Mouse (Mus musculus) c-Kit-negative CD71-positive TER-119-positive erythroid progenitor cells, embryonic 14.5 days (primary cell): ENCODE measurements around the gene Nudt6.

ENCODE experiments used
- DNase-seq: peaks from one replicate; pipeline ENCODE4 v3.0.0-alpha.2; 2013; ENCODE audit warnings: low read depth, low spot score

Gene Nudt6

DNA sequence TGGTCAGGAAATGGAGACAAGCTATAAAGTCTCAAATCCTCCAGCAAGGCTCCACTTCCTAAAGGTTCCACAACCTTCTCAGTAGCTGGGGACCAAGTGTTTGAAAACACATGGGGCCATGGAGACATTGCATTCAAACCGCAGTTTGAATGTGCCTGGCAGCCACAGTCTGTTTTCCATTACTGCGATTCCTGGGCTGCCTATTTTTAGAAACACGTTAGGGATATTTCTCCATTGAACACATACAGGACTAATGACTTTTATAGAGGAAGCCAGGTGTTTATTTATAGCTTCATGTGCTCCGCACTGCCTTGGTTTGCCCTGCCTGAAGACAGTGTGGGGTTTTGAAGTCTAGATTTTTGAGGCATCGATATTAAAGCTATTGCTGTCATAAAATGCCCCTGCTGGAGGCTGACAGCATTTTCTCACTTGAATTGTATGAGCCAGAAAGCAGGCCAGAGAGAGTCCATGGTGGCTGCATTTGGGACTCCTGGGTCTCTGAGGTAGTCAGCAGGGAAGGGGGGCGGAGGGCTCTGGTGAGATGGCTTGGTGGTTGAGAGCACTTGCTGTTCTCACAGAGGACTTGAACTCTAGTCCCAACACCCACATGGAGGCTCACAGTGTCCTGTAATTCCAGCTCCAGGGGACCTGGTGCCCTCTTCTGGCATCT, 36.8 kb downstream of the Nudt6 start:
- no peak for DNase-seq

DNA sequence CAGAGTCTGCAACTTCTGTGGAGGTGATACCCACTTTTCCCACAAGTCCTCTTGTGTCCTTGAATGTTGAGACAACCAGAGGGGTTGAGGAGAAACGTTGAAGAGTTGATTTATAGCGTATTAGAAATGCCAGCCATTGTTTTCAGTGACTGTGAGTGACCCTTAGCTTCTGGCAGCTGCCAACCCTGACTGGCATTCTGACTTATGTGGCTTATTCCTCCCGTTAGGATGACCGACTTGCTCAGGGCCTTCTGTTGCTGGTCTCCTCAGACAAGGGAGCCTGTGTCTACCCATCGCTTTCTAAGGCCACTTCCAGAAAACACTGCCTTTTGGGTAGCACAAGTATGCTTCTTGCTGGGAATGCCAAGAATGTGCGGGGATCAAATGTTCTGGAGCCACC, 38.6 kb downstream of the Nudt6 start:
- no peak for DNase-seq

DNA sequence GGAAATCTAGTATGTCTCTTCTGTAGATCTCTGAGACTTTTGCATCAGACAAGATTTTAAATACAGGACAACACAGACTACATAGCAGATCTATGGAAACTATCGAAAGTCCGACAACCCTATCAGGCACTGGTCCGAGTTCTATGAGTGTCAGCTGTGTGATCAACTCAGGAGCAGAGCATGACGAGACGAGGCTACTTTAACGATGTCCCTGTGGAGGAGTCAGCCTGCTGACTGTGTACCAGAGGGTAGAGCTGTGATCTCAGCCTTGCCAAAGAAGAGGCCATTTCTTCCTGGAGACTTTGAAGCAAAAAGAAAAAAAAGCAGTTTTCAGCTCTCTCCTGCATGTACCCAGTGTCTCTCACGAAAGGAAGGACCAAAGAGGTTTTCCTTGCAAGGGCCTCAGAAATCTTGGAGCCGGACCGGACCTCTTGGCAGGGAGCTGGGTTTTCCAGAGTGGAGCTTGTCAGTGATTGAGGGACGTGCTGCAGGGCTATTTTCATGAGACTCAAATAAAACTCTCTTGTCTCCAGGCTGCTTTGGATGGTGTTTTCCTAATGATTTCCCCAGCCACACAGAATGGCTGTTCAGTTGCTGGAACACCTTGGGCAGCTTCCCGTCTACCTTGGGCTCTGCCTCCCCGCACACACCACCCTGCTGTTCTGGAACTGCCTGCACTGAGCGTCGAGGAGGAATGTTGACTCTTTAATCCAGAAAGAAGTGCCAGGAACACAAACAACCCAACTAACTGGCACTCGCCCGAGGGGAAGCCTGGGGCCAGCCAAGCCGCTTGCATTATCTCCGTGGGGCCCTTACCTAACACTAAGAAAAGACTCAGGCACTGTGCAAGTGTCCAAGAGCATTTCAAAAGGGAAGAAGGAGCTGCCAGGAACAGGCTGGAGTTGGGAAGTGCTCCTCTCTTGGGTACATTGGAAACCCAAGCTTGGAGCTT, 39.8 kb downstream of the Nudt6 start:
- DNase-seq: no peak

DNA sequence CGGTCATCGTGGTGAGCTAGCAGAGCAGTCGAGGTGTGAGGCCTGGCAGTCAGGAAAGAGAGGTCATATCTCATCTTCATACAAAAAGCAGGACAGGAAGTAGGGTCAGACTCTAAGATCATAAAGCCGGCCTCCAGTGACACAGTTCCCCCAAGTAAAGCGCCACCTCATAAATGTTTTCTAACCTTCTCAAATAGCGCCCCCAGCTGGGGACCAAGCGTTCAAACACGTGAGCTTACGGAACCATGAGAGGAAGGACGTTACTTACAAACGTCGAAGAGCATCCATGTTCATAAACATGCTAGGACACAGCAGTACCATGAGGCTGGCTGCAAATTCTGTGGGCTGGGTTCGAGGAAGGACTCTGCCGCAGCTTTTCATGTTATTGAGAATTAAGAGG, 40.8 kb downstream of the Nudt6 start:
- DNase-seq: no peak

DNA sequence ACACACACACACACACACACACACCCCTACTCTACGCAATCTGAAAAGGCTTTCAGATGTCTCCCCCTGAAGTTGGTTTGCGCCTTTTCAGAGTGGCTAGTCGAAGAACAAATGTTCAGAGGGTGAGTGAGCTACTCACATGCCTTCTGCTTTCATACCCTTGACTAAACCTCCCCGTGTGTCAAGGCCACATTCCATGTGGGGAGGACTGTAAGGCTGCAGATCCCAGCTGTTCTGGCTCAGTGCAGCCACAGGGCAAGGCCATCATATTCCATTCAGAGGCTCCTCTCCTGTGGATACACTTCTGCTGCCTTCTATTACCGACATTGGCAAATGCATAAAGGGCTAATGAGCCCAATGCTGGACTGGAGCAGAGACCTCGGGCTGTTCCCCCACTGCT, 41.6 kb downstream of the Nudt6 start:
- DNase-seq: no peak

DNA sequence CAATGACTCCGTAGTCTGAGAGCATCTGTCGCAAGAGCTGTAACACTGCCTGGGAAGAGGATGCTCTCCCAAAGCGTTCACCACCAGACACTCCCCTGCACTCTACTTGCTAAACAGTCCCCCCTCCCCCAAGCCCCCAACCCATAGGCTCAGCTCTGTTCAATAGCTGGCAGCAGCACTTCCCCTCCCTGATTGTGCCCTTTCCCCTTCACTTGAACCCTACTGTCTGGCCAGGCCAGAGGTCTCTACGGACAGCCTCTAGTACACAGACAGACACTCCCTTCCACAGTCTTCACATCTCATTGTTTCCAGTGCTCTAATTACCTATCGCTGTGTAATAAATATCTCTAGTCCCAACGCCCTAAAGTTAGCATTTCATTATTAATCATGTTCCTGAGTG, 42.1 kb downstream of the Nudt6 start:
- no peak for DNase-seq

DNA sequence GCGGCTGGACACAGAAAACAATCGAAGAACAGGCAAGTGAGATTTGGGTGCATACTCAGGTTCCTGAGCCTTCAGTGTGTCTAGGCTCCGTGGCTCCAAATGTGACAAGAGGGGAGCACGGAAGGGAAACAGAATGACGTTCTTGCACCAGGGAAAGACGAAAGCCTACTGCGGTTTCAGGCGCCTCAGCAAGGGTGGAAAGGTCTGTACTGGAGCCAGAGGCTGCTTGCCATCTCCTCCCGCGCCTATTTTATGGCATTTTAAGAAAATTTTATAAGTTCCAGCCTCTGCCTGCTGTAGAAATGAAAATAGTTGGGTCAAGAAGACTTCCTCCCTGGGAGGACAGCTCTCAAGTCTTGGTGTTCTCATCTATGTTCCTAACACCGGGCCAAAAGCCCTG, 46.3 kb downstream of the Nudt6 start:
- DNase-seq: no peak

DNA sequence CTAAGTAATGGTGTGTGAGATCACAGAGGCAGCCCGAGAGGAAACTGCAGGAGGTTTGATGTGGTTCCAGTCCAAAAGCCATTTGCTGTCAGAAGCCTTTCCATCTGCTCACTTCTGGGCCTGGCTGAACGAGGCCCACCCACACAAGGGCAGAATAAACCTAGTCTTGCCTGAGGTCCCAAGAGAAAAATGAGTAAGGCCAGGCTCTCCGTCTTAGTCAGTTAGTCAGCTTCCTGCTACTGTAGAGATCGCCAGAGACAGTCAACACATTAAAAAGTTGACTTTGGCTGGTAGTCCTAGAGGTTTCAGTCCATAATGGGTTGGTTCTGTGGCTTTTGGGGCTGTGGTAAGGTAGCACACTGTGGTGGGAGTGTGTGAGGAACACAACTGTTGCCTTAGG, 49.6 kb downstream of the Nudt6 start:
- no peak for DNase-seq

DNA sequence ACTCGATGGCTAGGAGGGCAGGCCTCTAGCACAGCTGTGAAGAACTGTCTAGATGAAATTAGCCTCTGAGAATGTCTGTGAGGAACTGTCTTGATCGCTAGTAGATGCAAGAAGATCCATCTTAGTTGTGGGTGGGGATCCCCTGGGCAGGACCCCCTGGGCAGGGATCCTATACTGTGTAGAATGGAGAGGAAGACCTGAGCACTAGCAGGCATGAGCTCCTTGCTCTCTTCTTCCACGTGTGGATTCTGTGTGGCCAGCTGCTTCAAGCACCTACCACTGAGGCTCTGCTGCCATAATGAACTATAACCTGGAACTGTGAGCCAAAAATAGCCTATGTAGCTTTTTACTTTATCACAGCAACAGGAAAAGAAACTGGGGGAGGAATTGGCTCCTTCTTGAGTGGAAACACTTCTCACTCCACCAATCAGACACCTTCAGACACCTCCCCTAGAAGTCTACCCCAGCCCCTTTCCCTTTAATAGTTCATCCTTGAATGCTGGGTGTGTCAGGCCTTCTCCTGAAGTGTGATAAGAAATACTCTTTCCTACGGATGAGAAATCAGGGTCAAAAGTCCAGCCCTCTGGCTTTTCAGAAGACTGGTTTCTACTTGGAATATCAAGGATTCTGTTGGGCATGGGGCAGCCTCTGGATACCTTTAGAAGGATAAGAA, 53.5 kb downstream of the Nudt6 start:
- DNase-seq: no peak

DNA sequence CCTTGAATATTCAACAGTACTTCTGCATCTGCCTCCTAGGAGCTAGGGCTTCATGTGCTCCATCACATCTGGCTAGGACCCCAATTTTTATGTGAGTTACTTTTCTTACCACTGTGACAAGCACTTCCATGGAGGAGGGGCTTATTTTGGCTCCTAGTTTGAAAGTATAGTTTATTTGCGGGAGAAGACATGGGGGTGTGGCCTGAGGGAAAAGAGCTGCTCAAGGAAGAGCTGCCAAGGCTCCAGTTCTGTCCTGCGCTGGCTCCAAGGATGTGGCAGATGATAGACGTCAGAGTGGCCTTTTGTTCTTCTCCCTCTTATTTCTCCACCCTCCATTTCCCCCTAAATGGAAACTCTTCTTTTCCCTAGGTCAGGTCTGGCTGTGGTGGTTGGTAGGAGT, 54.0 kb downstream of the Nudt6 start:
- DNase-seq: no peak

DNA sequence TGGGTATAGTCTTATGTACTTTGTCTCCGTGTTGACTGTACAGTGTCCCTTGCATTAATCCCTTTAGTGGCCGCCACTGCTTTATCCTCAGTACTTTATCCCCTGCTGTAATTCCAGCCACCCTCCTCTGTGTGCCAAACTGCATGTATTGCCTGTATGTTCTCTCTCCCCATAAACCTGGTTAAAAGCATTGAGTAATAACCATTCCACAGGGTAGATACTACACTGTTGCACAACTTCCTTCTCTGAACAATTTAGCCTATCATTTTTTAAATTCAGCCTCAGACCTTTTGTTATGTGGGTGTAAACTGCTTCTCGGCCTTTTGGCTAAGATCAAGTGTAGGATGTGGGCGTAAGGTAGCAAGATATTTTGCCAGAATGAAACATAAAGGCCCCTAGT, 54.9 kb downstream of the Nudt6 start:
- DNase-seq: no peak

DNA sequence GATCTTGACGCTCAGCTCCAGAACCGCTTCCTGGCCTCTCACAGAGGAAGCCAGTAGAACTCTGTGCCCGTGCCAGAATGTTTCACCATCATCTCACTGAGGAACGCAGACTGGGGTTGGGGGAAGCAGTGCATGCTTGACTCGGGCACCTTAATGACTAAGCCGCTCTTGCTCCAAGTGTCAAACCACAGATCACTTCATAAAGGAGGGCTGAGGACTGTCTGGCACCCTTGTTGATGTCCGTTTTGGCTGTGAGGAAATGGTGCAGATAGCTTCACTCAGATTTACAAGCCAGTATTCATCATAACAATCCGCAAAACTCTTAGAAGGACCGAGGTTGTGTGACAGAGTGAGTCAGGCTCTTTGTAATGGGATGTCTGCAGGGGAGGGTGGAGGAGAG, 59.3 kb downstream of the Nudt6 start:
- DNase-seq: no peak
